9 mouse cellular contexts compared by ENCODE assay signal in the genomic region with DNA sequence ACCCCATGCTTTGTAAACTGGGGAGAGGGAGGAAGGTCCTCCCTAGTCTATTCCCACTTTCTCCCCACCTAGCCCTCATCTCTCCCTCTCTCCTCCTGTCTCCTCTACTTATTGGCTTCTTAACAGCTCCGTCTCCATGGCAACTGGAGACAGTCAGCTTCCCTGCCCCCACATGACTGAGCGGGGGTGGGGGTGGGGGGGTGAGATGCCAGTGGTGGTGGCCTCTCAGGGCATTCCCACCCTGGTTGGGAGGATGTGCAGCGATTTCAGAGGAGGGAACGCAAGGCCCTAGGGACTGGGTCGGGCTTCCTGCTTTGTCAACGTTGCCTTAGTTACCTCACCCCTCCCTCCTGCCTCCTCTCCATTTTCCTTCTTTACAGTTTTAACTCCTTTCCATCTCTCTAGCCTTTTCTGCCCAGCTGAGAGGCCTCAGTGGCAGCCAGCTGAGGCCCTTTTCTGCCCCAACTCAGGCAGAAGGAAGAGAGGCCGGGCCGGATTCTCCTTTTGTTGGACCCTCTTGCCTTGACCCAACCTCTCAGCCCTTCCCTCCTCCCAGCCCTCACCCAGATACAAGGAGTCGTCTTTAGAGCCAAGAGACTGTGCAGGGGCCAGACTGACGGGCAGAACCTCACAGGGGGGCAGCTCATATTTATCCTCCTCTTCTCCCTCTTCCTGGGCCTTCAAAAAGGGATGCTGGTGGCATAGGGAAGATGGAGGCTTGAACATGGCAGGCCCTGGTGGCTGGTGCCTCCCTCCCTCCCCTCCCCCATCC. TPM values are rescaled to one million over a fixed set of nuclear protein-coding genes. Genes with fewer than 3 reads are reported as not detected.
DNase-seq lines count a peak whose midpoint lies in the region; ATAC-seq and TF ChIP-seq lines count a peak whose summit lies in the region.
"Had no signal": no experiment of that assay in that cellular context is flagged by ENCODE, and none has a peak within 500 bp of the region (broad histone marks: within the 10 kb centered on the region; RNA-seq: fewer than 3 reads in every experiment).

No protein-coding gene starts in this region.

- H3K4me1 ChIP-seq in lung, embryonic 14.5 days (ENCODE audit: insufficient read depth): peaks cover 5% of the 10 kb centered on the region
- H3K4me1 ChIP-seq in forebrain, embryonic 13.5 days: peaks cover 31% of the 10 kb centered on the region
- peaks cover 29% of the 10 kb centered on the region for H3K4me1 ChIP-seq in hindbrain, embryonic 10.5 days (replicated peaks)
- H3K4me1 ChIP-seq in limb, embryonic 13.5 days: peaks cover 17% of the 10 kb centered on the region

- H3K4me2 ChIP-seq in lung, embryonic 14.5 days: peak overlapping the region; percentile 27; the same call in 1 of the 2 replicates
- H3K4me2 ChIP-seq in forebrain, embryonic 13.5 days: peak overlapping the region; percentile 46
- peak overlapping the region; percentile 46 for H3K4me2 ChIP-seq in limb, embryonic 13.5 days (replicated peaks)

- H3K27ac ChIP-seq in lung, embryonic 14.5 days (ENCODE audit: low read depth): peak overlapping the region; percentile 9; the same call in 1 of the 2 replicates
- peak overlapping the region; percentile 96 for H3K27ac ChIP-seq in forebrain, embryonic 13.5 days
- H3K27ac ChIP-seq in hindbrain, embryonic 10.5 days: peak overlapping the region; percentile 87
- H3K27ac ChIP-seq in limb, embryonic 13.5 days: peak overlapping the region; percentile 33; the same call in 1 of the 2 replicates

- WGBS in lung, embryonic 14.5 days: 16% methylated on average over 10 of the region's 10 CpGs
- 6% methylated on average over 10 of the region's 10 CpGs for WGBS in forebrain, embryonic 13.5 days
- WGBS in hindbrain, embryonic 10.5 days: 9% methylated on average over 10 of the region's 10 CpGs
- WGBS in limb, embryonic 13.5 days: 18% methylated on average over 10 of the region's 10 CpGs

- H3K4me3 ChIP-seq in lung, embryonic 14.5 days (ENCODE audit: low read depth, low read length): no peak overlapping the region
- no peak overlapping the region for H3K4me3 ChIP-seq in forebrain, embryonic 13.5 days
- H3K4me3 ChIP-seq in hindbrain, embryonic 10.5 days: peak overlapping the region; percentile 28
- no peak overlapping the region for H3K4me3 ChIP-seq in limb, embryonic 13.5 days

- ATAC-seq in lung, embryonic 14.5 days (ENCODE audit: insufficient read depth): peak; percentile 62
- peak; percentile 88 for ATAC-seq in forebrain, embryonic 13.5 days
- peak; percentile 64; the same call in 1 of the 2 replicates for ATAC-seq in limb, embryonic 13.5 days (ENCODE audit: low FRiP score, low read depth)

- H3K36me3 ChIP-seq in lung, embryonic 14.5 days (ENCODE audit: insufficient read depth): no peaks in the 10 kb centered on the region
- no peaks in the 10 kb centered on the region for H3K36me3 ChIP-seq in forebrain, embryonic 13.5 days (ENCODE audit: poor library complexity, severe bottlenecking)
- H3K36me3 ChIP-seq in hindbrain, embryonic 10.5 days: no peaks in the 10 kb centered on the region
- H3K36me3 ChIP-seq in limb, embryonic 13.5 days: no peaks in the 10 kb centered on the region

- TF ChIP-seq CTCF in lung, embryonic 14.5 days (IDR thresholded peaks at IDR 0.05; ENCODE audit: low read depth): no peak

- H3K9me3 ChIP-seq in lung, embryonic 14.5 days (ENCODE audit: low read depth, low read length): no peaks in the 10 kb centered on the region
- no peaks in the 10 kb centered on the region for H3K9me3 ChIP-seq in forebrain, embryonic 13.5 days (replicated peaks)
- H3K9me3 ChIP-seq in hindbrain, embryonic 10.5 days: no peaks in the 10 kb centered on the region
- no peaks in the 10 kb centered on the region for H3K9me3 ChIP-seq in limb, embryonic 13.5 days

- peak overlapping the region; percentile 13; the same call in 1 of the 2 replicates for H3K9ac ChIP-seq in lung, embryonic 14.5 days
- peak overlapping the region; percentile 47; the same call in 1 of the 2 replicates for H3K9ac ChIP-seq in forebrain, embryonic 13.5 days
- 0 out of 2 replicates have a peak overlapping the region, but pooled peaks have one; percentile 4 for H3K9ac ChIP-seq in limb, embryonic 13.5 days

- no peaks in the 10 kb centered on the region for H3K27me3 ChIP-seq in lung, embryonic 14.5 days (ENCODE audit: insufficient read depth, low read length)
- H3K27me3 ChIP-seq in forebrain, embryonic 13.5 days: no peaks in the 10 kb centered on the region
- H3K27me3 ChIP-seq in hindbrain, embryonic 10.5 days (ENCODE audit: insufficient read depth, poor library complexity, severe bottlenecking): no peaks in the 10 kb centered on the region
- no peaks in the 10 kb centered on the region for H3K27me3 ChIP-seq in limb, embryonic 13.5 days

- DNase-seq in lung, embryonic 14.5 days: peak; percentile 50
- DNase-seq in lung, postnatal 25 days (ENCODE audit: low spot score): no peak
- DNase-seq in hindbrain, embryonic 10.5 days (ENCODE audit: low spot score): peak; percentile 76
- DNase-seq in retina, postnatal 1 day: peak; percentile 89
- no peak for DNase-seq in thymus, postnatal 4 days
- no peak for DNase-seq in thymus, postnatal 25 days

RNA-seq across cellular contexts. Expression of gene Sh2d6, which starts 1.4 kb away (rescaled TPM):
- polyA plus RNA-seq in lung, embryonic 14.5 days (2014; fragmentation: Nextera tagmentation; extraction: Ambion mirVana): not detected in 2 replicates
- polyA plus RNA-seq in forebrain, embryonic 13.5 days (2015; fragmentation: Nextera tagmentation; extraction: Ambion mirVana): 0.62 and 0.89 TPM in 2 replicates
- 0.15 and 0.21 TPM in 2 replicates for polyA plus RNA-seq in hindbrain, embryonic 10.5 days (2016; fragmentation: Nextera tagmentation; extraction: Ambion mirVana)
- polyA plus RNA-seq in limb, embryonic 13.5 days (2015; fragmentation: Nextera tagmentation; extraction: Ambion mirVana): 0.15 and 0.28 TPM in 2 replicates
- polyA plus RNA-seq: liver, adult 2 months had no signal

RNA-seq across cellular contexts. Expression of gene Capg, which starts 24.1 kb away (rescaled TPM):
- 40.5 and 45.9 TPM in 2 replicates for polyA plus RNA-seq in lung, embryonic 14.5 days (2014; fragmentation: Nextera tagmentation; extraction: Ambion mirVana)
- 4.7 and 4.8 TPM in 2 replicates for polyA plus RNA-seq in forebrain, embryonic 13.5 days (2015; fragmentation: Nextera tagmentation; extraction: Ambion mirVana)
- polyA plus RNA-seq in hindbrain, embryonic 10.5 days (2016; fragmentation: Nextera tagmentation; extraction: Ambion mirVana): 13.4 and 14.1 TPM in 2 replicates
- 35.8 and 41.3 TPM in 2 replicates for polyA plus RNA-seq in limb, embryonic 13.5 days (2015; fragmentation: Nextera tagmentation; extraction: Ambion mirVana)

Comparison
In these comparisons a context has a peak if more than half of its experiments do, and no peak if none do; other contexts are left out.
1. DNase-seq: peak in lung, embryonic 14.5 days (single experiment), hindbrain, embryonic 10.5 days (single experiment) and retina, postnatal 1 day (single experiment); none in lung, postnatal 25 days (single experiment), thymus, postnatal 4 days (single experiment) and thymus, postnatal 25 days (single experiment).
2. H3K27ac ChIP-seq: peak in every context shown above with its lines; median percentile 96 in forebrain, embryonic 13.5 days; 87 in hindbrain, embryonic 10.5 days; 33 in limb, embryonic 13.5 days; 9 in lung, embryonic 14.5 days.
3. Peak in every context shown above with its lines, with median percentiles within 50 percentile points of each other: ATAC-seq, H3K4me2 ChIP-seq and H3K9ac ChIP-seq.